Mouse (Mus musculus) kidney, embryonic 14.5 days (tissue): ENCODE measurements at regions not wholly inside any gene's neighbourhood (a gene's known extent, or its start where the extent isn't known, plus 50 kb on each side); places are given as distances from the start of the nearest gene placed in this dataset.

ENCODE experiments used
- ATAC-seq: fragments of 200-750 bp; cut with Nextera tagmentation; 2 replicates; pipeline ENCODE4 v1.8.0; 2017; ENCODE audit warnings: moderate number of reproducible peaks, mild to moderate bottlenecking, moderate TSS enrichment, moderate library complexity; ENCODE audit not compliant: low FRiP score, low TSS enrichment
- H3K27ac ChIP-seq: fragments of 300-500 bp; sonication (generic); 2 replicates; pipeline ENCODE4 v1.5.1; 2014; ENCODE audit warnings: low read depth, mild to moderate bottlenecking, low read length, moderate library complexity, mixed read lengths
- H3K27me3 ChIP-seq: fragments of 300-500 bp; sonication (generic); 2 replicates; pipeline ENCODE4 v1.6.1; 2014; ENCODE audit warnings: mild to moderate bottlenecking, low read length; ENCODE audit not compliant: control insufficient read depth, insufficient read depth
- H3K36me3 ChIP-seq: fragments of 300-500 bp; sonication (generic); 2 replicates; pipeline ENCODE4 v1.6.1; 2014; ENCODE audit warnings: low read length, mixed read lengths; ENCODE audit not compliant: control insufficient read depth, insufficient read depth
- H3K4me1 ChIP-seq: fragments of 300-500 bp; sonication (generic); 2 replicates; pipeline ENCODE4 v1.6.1; 2014; ENCODE audit warnings: low read length, mixed read lengths; ENCODE audit not compliant: control insufficient read depth, insufficient read depth
- H3K4me2 ChIP-seq: fragments of 300-500 bp; sonication (generic); replicated peaks from 2 replicates; pipeline ENCODE4 v1.6.1; 2014; ENCODE audit warnings: low read depth, mild to moderate bottlenecking, low read length
- H3K4me3 ChIP-seq: fragments of 300-500 bp; sonication (generic); 2 replicates; pipeline ENCODE4 v1.5.1; 2014; ENCODE audit warnings: mild to moderate bottlenecking, low read length
- H3K9ac ChIP-seq: fragments of 300-500 bp; sonication (generic); 2 replicates; pipeline ENCODE4 v1.6.1; 2014; ENCODE audit warnings: low read depth, mild to moderate bottlenecking, low read length, moderate library complexity
- H3K9me3 ChIP-seq: fragments of 300-500 bp; sonication (generic); 2 replicates; pipeline ENCODE4 v1.6.1; 2016; ENCODE audit warnings: low read length; ENCODE audit not compliant: control insufficient read depth
- WGBS: fragments of 180-500 bp; shearing (Covaris S2); extraction: QIAGEN DNeasy Blood & Tissue Kit; methylation state at CpG from one replicate; pipeline ENCODE4 v1.1.7; 2014; 5-methylcytosine and 5-hydroxymethylcytosine counted together

DNA sequence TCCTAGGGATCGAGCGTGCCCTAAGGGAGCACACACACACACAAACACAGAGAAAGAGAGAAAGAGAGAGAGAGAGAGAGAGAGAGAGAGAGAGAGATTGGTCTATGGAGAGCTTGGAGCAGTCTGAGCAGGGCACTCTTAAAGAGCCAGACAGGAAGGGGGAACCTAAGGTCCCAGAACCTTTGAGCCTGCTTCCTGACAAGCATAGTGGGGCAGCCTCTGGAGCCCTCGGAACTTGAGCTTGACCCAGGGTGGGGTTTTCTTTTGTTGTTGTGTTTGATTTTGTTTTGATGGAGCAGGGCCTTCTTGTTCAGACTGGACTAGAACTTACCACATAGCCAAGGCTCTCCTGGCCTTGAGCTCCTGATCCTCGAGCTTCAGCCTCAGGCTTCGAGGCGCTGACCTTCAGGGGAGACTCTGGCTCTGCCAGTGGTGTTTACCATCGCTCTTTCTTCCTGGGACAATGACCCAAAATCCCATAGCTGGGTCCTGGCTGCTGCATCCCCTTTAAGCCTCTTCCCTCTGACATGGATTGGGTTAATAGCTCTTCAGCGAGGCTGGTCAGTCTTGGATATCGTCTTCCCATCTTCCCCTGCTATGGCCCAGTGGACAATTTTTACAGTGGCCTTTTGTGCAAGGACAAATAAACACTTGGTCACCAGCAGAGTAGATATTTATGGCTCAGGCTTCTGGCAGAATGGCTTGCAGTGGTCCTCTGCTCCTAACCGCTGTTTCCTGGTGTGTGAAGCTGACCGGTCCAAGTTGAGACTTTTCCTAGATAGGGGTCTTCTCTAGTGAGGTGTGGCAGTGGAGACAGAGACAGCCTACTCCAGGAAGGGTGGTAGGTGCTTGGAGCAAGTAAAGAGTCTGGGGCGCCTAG is 110.1 kb upstream of the Haao start:
- Histone ChIP-seq H3K36me3 (no peaks in the 10 kb centered on the region), H3K9me3 (no peaks in the 10 kb centered on the region), H3K4me1 (peaks cover 84% of the 10 kb centered on the region), H3K9ac (no peak overlapping the region; the same call in 1 of the 2 replicates), H3K4me2 (no peak overlapping the region), H3K27me3 (no peaks in the 10 kb centered on the region), H3K4me3 (no peak overlapping the region), H3K27ac (peak overlapping the region; percentile 96; the same call in 1 of the 2 replicates)
- WGBS: 34% methylated on average over 12 of the region's 12 CpGs
- ATAC-seq: no peak

DNA sequence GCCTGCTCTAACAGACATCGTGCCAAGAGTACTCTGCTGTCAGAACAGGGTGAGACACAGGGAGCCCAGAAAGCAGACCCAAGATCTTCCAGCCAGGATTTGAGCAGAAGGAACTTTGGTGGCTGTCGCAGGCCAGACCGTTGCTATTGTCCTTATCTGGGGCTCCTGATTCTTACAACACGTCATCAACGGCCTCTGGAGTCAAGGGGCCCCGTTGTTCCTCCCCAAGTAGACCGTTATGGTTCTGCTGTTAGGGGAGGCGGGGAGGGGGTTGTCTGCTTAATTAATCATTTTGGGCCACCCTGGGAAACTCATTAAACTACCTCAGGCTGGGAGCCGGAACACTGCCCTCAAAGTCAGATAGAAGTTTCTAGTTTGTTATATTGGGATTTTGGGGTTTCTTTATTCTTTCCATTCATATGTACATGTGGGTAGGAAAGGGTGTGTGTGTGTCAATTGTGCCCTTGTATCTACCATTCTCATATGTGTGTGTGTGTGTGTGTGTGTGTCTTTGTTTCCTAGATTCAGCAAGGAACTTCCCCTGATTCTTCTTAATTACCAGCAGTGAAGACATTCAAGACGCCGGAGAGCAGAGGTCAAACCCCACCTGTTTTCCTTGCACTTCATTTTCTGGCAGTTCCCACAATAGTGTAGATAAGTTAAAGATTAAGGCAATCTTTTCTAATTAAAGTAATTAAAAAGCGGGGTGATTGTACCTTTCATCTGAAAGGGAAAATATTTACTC is 109.2 kb upstream of the Haao start:
- peak overlapping the region; percentile 25 for H3K9ac ChIP-seq
- no peak overlapping the region for H3K4me2 ChIP-seq
- ATAC-seq: no peak
- no peaks in the 10 kb centered on the region for H3K27me3 ChIP-seq
- peak overlapping the region; percentile 96 for H3K27ac ChIP-seq
- peaks cover 79% of the 10 kb centered on the region for H3K4me1 ChIP-seq
- H3K9me3 ChIP-seq: no peaks in the 10 kb centered on the region
- H3K4me3 ChIP-seq: no peak overlapping the region
- no peaks in the 10 kb centered on the region for H3K36me3 ChIP-seq
- 21% methylated on average over 12 of the region's 12 CpGs for WGBS

DNA sequence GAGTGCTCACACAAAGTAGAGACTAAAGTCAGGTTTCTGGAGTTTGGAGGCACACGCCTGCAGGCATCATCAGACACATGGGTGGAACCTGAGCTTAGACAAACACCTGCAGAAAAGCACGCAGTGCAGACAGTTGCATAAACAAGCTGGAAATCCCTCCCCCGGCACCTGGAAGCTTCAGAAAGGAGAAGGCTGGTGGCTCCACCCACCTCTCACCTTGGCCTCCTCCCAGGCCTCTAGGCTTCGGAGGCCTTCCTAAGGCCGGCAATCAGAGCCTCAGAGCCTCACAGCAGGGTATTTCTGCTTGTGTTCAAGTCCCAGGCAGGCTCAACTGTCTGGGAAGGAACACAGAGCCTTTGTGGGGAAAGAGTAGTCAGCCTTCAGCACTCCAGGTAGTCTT is 108.2 kb upstream of the Haao start:
- Histone ChIP-seq H3K9me3 (no peaks in the 10 kb centered on the region), H3K27me3 (no peaks in the 10 kb centered on the region), H3K27ac (peak overlapping the region; percentile 96), H3K4me2 (no peak overlapping the region), H3K4me1 (peaks cover 79% of the 10 kb centered on the region), H3K9ac (0 out of 2 replicates have a peak overlapping the region, but pooled peaks have one; percentile 18), H3K36me3 (no peaks in the 10 kb centered on the region), H3K4me3 (no peak overlapping the region)
- 28% methylated on average over 5 of the region's 5 CpGs for WGBS
- no peak; the same call in 1 of the 2 replicates for ATAC-seq

DNA sequence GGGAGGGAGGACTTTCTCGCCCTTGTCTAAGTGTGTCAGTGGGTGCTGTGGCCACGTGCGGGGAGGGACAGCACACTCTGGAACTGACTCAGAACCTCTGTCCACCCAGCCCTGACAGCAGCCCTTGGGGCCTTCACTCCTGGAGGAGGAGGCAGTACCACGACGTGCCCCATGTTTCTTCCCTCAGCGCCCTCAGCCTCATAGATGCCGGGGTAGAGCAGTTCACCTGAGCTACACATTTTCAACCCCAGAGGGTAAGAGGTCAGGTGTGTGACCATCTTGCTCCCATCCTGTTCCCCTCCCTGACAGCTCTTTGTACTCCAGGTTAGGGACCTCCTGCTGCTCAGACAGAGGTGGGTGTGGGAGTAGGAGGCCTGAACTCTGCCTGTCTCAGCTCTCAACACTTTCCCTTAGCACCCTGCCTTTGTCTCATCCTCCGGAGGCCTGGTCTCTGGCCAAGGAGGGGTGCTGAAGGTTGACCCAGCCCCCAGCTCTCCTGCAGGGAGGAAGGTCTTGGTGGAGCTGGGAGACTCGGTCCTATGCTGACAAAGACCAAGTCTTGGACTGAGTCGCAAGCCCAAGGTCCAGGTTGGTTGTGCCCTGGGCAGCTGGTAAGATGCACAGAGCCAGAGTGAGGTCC is 107.4 kb upstream of the Haao start:
- 0 out of 2 replicates have a peak, but pooled peaks have one; percentile 10 for ATAC-seq
- Histone ChIP-seq H3K9ac (peak overlapping the region; percentile 25; the same call in 1 of the 2 replicates), H3K4me2 (no peak overlapping the region), H3K4me1 (peaks cover 77% of the 10 kb centered on the region), H3K36me3 (no peaks in the 10 kb centered on the region), H3K4me3 (no peak overlapping the region), H3K27me3 (no peaks in the 10 kb centered on the region), H3K9me3 (no peaks in the 10 kb centered on the region), H3K27ac (peak overlapping the region; percentile 96)
- 36% methylated on average over 10 of the region's 10 CpGs for WGBS

DNA sequence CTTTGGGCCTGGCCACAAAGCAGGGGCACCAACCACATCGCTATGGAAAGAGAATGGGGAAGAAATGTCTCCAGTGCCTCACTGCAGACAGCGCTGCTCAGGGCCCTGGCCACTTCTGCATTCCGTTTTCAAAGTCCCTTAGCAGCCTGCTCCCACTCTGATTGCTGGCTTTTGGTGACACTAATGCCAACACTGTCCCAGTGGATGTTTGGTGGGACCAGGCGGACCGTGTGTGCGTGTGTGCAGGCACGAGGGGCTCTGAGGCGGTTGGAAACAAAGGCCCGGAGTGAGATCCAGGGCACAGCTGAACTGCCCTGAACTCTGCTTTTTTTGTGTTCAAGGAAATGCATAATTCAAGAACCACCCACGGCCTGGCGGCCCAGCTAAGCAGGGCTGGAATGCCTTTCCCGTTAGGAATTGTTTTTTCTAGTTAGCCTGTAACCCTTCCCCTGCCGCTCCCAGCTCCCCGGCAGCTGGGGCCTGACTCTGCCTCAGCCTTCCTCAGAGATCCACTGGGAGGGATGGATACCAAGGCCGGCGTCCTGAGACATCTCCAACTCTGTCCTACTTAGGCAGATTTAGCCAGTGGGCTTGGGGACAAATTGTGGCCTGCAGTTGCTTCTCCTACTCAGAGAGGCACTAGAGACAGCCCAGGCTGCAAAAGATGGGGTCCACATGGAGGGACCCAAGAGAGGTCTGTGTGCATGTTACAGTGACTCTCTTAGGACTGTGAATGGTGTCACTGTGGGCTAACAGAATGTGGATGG is 106.7 kb upstream of the Haao start:
- Histone ChIP-seq H3K27me3 (no peaks in the 10 kb centered on the region), H3K4me3 (no peak overlapping the region), H3K9ac (peak overlapping the region; percentile 25; the same call in 1 of the 2 replicates), H3K9me3 (no peaks in the 10 kb centered on the region), H3K4me1 (peaks cover 72% of the 10 kb centered on the region), H3K36me3 (no peaks in the 10 kb centered on the region), H3K4me2 (no peak overlapping the region), H3K27ac (peak overlapping the region; percentile 96)
- 15% methylated on average over 16 of the region's 16 CpGs for WGBS
- peak; percentile 61 for ATAC-seq

DNA sequence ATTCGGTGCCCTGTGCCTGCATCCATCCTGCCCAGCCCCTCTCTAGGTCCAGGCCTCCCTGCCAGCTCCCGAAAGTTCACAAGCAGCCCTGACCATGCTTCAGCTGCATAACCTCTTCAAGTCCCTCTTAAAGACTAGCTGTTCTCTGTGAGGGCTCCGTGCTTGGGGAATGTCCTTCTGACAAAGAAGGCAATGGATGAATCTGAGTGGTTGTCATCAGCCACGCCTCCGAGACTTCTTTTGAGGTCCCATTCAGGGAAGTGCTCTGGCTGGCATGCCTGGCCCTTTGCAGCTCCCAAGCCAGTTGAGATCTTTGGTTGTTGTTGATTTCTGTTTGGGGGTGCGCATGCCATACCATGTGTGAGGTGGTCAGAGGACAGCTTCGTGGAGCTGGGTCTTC is 105.9 kb upstream of the Haao start:
- Histone ChIP-seq H3K27me3 (no peaks in the 10 kb centered on the region), H3K36me3 (no peaks in the 10 kb centered on the region), H3K27ac (peak overlapping the region; percentile 96), H3K4me2 (no peak overlapping the region), H3K9ac (peak overlapping the region; percentile 9; the same call in 1 of the 2 replicates), H3K4me3 (no peak overlapping the region), H3K4me1 (peaks cover 64% of the 10 kb centered on the region), H3K9me3 (no peaks in the 10 kb centered on the region)
- ATAC-seq: no peak
- 65% methylated on average over 7 of the region's 7 CpGs for WGBS

DNA sequence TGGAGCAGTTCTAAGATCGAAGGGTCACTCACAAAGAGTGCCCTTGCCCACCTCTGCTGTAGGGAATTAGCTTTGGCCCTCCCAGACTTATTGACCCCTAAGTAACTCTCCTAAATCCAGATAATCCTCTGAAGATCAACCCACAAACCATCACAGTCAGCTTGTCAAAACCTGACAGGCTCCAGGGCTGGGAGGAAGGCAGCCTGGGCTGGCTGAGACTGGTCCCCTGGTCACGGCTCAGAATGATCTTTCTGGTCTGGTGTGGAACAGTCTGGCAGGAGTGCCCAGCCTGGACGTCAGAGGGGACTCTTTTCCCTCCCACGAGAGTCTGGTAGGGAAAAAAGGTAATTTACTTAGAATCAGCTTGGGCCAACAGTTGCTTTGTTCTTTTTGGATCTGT is 99.0 kb upstream of the Haao start:
- no peak overlapping the region for H3K27ac ChIP-seq
- ATAC-seq: no peak
- no peak overlapping the region for H3K9ac ChIP-seq
- WGBS: 50% methylated on average over 4 of the region's 4 CpGs
- H3K4me3 ChIP-seq: no peak overlapping the region
- no peaks in the 10 kb centered on the region for H3K27me3 ChIP-seq
- H3K9me3 ChIP-seq: no peaks in the 10 kb centered on the region
- H3K4me1 ChIP-seq: peaks cover 8% of the 10 kb centered on the region
- no peaks in the 10 kb centered on the region for H3K36me3 ChIP-seq
- H3K4me2 ChIP-seq: no peak overlapping the region

DNA sequence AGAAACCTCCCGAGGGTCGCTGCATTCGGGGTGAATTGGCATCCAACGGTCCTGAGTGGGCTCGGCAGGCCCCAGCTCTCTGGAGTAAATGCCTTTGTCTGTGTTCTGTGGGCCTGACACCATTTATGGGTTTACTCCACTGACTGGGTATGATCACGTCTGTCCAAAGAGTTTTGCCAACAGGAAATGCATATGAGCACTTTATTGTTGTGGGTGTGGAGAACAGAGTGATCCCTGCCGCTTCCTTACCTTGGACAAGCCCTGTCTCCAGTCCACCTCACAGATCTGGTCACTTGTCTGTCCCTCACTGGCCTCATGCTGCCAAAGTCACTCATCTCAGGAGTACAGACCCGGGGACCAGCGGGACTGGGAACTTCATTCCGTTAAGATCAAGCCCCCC is 91.6 kb upstream of the Haao start:
- Histone ChIP-seq H3K9me3 (no peaks in the 10 kb centered on the region), H3K27me3 (no peaks in the 10 kb centered on the region), H3K4me2 (no peak overlapping the region), H3K4me3 (no peak overlapping the region), H3K9ac (no peak overlapping the region), H3K27ac (peak overlapping the region; percentile 61; the same call in 1 of the 2 replicates), H3K4me1 (peaks cover 43% of the 10 kb centered on the region), H3K36me3 (no peaks in the 10 kb centered on the region)
- WGBS: 79% methylated on average over 10 of the region's 10 CpGs
- ATAC-seq: no peak
